Mouse (Mus musculus): Measurements from ENCODE around the gene Tbrg4. TPM values are rescaled to one million over a fixed set of nuclear protein-coding genes. Genes with fewer than 3 reads are reported as not detected.

Tbrg4 gene
- polyA plus RNA-seq, 1 experiment from 2014 or later = 45.6 TPM

GRCm38 (mm10) chr11:6596205-6596604 is 29.7 kb downstream of the Tbrg4 start:
- WGBS = 95% methylated on average over 6 of the region's 6 CpGs

DNA sequence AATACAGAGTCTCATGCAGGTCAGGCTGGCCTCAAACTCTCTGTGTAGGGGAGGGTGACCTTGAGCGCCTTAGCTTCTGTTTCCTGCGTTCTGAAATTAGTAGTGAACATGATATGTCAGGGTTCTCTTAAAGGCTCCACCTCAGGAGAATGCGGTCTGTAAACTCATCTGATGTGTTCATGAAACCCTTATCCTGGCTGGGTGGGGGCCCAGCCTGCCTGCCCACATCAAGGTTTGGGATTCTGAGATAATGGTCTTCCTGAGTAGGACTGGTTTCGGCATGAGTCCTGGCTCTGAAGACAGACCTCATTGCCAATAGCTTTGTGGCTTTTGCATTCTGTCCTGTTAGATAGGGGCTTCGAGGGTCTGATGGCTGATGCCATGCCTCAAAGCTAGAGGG is 30.5 kb downstream of the Tbrg4 start:
- H3K4me2 ChIP-seq (replicated peaks; ENCODE audit: low read depth, low read length) = no peak overlapping the region
- H3K36me3 ChIP-seq (ENCODE audit: insufficient read depth, low read length) = peaks cover 60% of the 10 kb centered on the region
- H3K4me1 ChIP-seq (ENCODE audit: insufficient read depth, low read length) = 0 out of 2 replicates have a peak, but pooled peaks cover 5% of the 10 kb centered on the region
- no peak overlapping the region for H3K27ac ChIP-seq (ENCODE audit: low read length)
- WGBS = 82% methylated on average over 5 of the region's 5 CpGs
- no peaks in the 10 kb centered on the region for H3K27me3 ChIP-seq (ENCODE audit: insufficient read depth, low read length)
- no peak for ATAC-seq (ENCODE audit: low FRiP score, low TSS enrichment)
- no peak overlapping the region for H3K9ac ChIP-seq (replicated peaks; ENCODE audit: low read length)
- H3K9me3 ChIP-seq (ENCODE audit: low read length) = no peaks in the 10 kb centered on the region
- no peak overlapping the region for H3K4me3 ChIP-seq (ENCODE audit: low read length)

More at GRCm38 (mm10) chr11:6596205-6596604, 29.7 kb downstream of the Tbrg4 start:
- Histone ChIP-seq H3K9me3 (ENCODE audit: low read length) (no peaks in the 10 kb centered on the region), H3K4me1 (ENCODE audit: insufficient read depth, low read length) (0 out of 2 replicates have a peak, but pooled peaks cover 5% of the 10 kb centered on the region), H3K4me3 (ENCODE audit: low read length) (no peak overlapping the region), H3K27me3 (ENCODE audit: insufficient read depth, low read length) (no peaks in the 10 kb centered on the region), H3K36me3 (ENCODE audit: insufficient read depth, low read length) (peaks cover 52% of the 10 kb centered on the region), H3K27ac (ENCODE audit: low read length) (no peak overlapping the region), H3K9ac (replicated peaks; ENCODE audit: low read length) (no peak overlapping the region), H3K4me2 (replicated peaks; ENCODE audit: low read depth, low read length) (no peak overlapping the region)
- no peak for ATAC-seq (ENCODE audit: low FRiP score, low TSS enrichment)

GRCm38 (mm10) chr11:6594845-6595244 is 31.0 kb downstream of the Tbrg4 start:
- no peaks in the 10 kb centered on the region for H3K27me3 ChIP-seq (ENCODE audit: insufficient read depth, low read length)
- WGBS = 78% methylated on average over 6 of the region's 6 CpGs
- no peak overlapping the region for H3K27ac ChIP-seq (ENCODE audit: low read length)
- H3K4me3 ChIP-seq (ENCODE audit: low read length) = no peak overlapping the region
- H3K9me3 ChIP-seq (ENCODE audit: low read length) = no peaks in the 10 kb centered on the region
- H3K9ac ChIP-seq (replicated peaks; ENCODE audit: low read length) = no peak overlapping the region
- H3K4me2 ChIP-seq (replicated peaks; ENCODE audit: low read depth, low read length) = no peak overlapping the region
- peaks cover 64% of the 10 kb centered on the region for H3K36me3 ChIP-seq (ENCODE audit: insufficient read depth, low read length)
- H3K4me1 ChIP-seq (ENCODE audit: insufficient read depth, low read length) = 0 out of 2 replicates have a peak, but pooled peaks cover 5% of the 10 kb centered on the region
- ATAC-seq (ENCODE audit: low FRiP score, low TSS enrichment) = no peak

DNA sequence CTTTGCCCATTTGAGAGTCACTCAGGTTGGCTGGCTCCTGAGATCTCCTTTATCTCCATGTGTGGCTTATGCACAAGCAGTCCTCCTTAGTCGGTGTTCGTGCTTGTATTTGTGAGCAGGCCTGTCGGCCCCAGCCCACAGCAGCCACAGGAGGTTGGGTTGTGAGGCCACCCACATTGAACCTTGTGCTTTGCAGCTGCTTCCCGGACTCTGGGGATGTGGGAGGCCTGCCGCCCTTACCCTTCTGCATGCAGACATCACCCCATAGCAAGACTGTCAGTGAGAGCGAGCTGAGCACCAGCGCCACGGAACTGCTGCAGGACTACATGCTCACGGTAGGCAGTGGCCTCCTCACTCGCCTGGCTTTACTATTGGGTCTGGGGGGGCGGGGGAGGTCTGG is 32.5 kb downstream of the Tbrg4 start:
- no peak for ATAC-seq (ENCODE audit: low FRiP score, low TSS enrichment)

DNA sequence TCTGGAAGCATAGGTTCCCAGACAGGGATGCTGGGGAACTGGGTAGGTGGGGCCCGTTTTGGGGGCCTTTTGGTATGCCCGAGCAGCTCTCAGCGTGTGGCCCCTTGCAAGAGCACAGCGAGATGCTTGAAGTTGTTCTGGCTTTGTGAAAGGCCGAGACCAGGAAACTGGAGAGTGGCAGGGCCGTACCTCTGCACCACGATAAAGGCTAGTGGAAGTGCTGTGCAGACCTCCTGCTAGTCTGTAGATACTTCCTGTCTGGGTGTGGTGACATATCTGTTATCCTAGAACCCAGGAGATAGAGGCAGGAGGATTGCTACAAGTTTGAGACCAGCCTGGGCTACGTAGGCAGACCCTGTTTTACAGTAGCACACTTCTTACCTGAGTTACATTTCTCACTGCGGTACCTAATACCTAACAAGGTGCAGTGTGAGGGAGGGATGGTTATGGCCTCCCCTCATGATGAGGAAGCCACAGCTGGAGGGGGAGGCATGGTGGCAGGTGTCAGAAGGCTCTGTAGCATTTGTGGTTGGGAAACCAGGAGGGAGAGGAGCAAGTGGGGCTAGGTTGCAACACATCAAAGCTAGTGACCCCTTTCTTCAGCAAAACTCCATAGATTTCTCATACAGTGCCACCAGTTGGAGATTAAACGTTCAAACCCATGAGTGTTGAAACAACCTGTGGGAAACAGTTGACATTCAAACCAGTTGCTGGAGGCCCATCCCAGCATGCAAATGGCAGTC is 34.8 kb downstream of the Tbrg4 start:
- H3K9me3 ChIP-seq (ENCODE audit: low read length) = no peaks in the 10 kb centered on the region
- H3K27me3 ChIP-seq (ENCODE audit: insufficient read depth, low read length) = no peaks in the 10 kb centered on the region
- no peak overlapping the region for H3K4me3 ChIP-seq (ENCODE audit: low read length)
- peaks cover 69% of the 10 kb centered on the region for H3K36me3 ChIP-seq (ENCODE audit: insufficient read depth, low read length)
- no peak for ATAC-seq (ENCODE audit: low FRiP score, low TSS enrichment)
- no peak overlapping the region for H3K27ac ChIP-seq (ENCODE audit: low read length)
- no peaks in the 10 kb centered on the region for H3K4me1 ChIP-seq (ENCODE audit: insufficient read depth, low read length)
- H3K9ac ChIP-seq (replicated peaks; ENCODE audit: low read length) = no peak overlapping the region
- H3K4me2 ChIP-seq (replicated peaks; ENCODE audit: low read depth, low read length) = no peak overlapping the region
- 88% methylated on average over 10 of the region's 10 CpGs for WGBS

More for the DNA sequence above, 32.5 kb downstream of the Tbrg4 start:
- no peaks in the 10 kb centered on the region for H3K9me3 ChIP-seq (ENCODE audit: low read length)
- no peak overlapping the region for H3K27ac ChIP-seq (ENCODE audit: low read length)
- no peak overlapping the region for H3K4me2 ChIP-seq (replicated peaks; ENCODE audit: low read depth, low read length)
- no peak overlapping the region for H3K9ac ChIP-seq (replicated peaks; ENCODE audit: low read length)
- no peaks in the 10 kb centered on the region for H3K27me3 ChIP-seq (ENCODE audit: insufficient read depth, low read length)
- no peak overlapping the region for H3K4me3 ChIP-seq (ENCODE audit: low read length)
- peaks cover 74% of the 10 kb centered on the region for H3K36me3 ChIP-seq (ENCODE audit: insufficient read depth, low read length)
- 80% methylated on average over 11 of the region's 11 CpGs for WGBS
- H3K4me1 ChIP-seq (ENCODE audit: insufficient read depth, low read length) = no peaks in the 10 kb centered on the region

DNA sequence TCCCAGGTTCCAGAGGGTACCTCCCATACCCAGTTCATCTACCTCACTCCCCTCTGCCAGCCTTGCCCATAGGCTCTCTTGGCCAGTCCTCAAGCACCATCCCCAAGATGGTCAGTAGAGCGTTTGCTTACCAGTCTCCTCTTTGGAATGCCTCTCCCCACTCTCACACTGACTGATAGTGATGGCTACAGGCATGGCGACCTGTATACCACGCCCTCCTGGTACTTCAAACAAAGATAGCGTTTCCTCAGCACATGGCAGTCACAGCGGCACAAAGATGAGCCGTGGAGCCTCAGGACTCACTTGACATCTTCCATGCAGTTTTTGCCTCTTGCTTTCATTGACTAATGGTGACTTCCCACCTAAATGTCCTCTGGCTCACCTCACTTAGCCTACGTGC is 36.0 kb downstream of the Tbrg4 start:
- no peak overlapping the region for H3K4me2 ChIP-seq (replicated peaks; ENCODE audit: low read depth, low read length)
- H3K27me3 ChIP-seq (ENCODE audit: insufficient read depth, low read length) = no peaks in the 10 kb centered on the region
- H3K4me3 ChIP-seq (ENCODE audit: low read length) = no peak overlapping the region
- H3K36me3 ChIP-seq (ENCODE audit: insufficient read depth, low read length) = peaks cover 65% of the 10 kb centered on the region
- no peak for ATAC-seq (ENCODE audit: low FRiP score, low TSS enrichment)
- no peak overlapping the region for H3K27ac ChIP-seq (ENCODE audit: low read length)
- H3K4me1 ChIP-seq (ENCODE audit: insufficient read depth, low read length) = no peaks in the 10 kb centered on the region
- H3K9ac ChIP-seq (replicated peaks; ENCODE audit: low read length) = no peak overlapping the region
- WGBS = 91% methylated on average over 7 of the region's 7 CpGs
- no peaks in the 10 kb centered on the region for H3K9me3 ChIP-seq (ENCODE audit: low read length)

- no peaks in the 10 kb centered on the region for H3K27me3 ChIP-seq (ENCODE audit: insufficient read depth, low read length)
- ATAC-seq (ENCODE audit: low FRiP score, low TSS enrichment) = no peak
- WGBS = 94% methylated on average over 7 of the region's 7 CpGs
- H3K36me3 ChIP-seq (ENCODE audit: insufficient read depth, low read length) = peaks cover 51% of the 10 kb centered on the region
- H3K9ac ChIP-seq (replicated peaks; ENCODE audit: low read length) = no peak overlapping the region
- no peaks in the 10 kb centered on the region for H3K4me1 ChIP-seq (ENCODE audit: insufficient read depth, low read length)
- no peak overlapping the region for H3K4me3 ChIP-seq (ENCODE audit: low read length)
- no peak overlapping the region for H3K4me2 ChIP-seq (replicated peaks; ENCODE audit: low read depth, low read length)
- H3K9me3 ChIP-seq (ENCODE audit: low read length) = no peaks in the 10 kb centered on the region
- H3K27ac ChIP-seq (ENCODE audit: low read length) = no peak overlapping the region
These were observed 37.6 kb downstream of the Tbrg4 start for GRCm38 (mm10) chr11:6588295-6588694.

DNA sequence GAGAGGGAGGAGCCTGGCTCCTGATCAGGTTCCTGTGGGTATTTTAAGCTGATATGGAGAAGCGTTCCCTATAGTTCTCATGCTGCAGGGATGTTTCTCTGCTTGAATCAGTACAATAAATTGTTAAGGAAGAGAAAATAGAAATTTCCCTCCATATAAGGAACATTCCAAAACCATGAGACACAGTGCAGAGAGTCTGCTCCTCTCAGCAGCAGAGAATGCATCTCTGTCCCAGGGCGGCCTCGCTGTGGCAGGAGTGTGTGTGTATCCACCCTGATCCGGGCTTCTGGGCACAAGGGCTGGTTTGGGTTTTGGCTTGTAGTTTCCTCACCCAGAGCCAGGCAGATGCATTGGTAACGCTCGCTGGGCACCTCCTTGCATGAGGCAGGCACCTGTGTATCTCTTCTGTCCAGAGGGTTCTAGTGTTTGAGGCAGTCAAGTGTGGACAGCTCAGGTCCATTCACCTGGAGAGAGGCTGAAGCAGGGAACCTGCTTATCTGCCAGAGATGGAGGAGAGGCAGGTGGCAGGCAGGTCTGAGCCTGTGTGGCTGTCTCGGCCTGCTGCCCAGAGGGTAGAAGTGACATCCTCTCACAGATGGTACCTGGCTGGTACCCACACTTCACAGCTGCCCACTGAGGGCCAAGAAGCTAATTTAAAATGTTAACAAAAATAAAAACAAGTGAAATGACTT is 38.5 kb downstream of the Tbrg4 start:
- WGBS = 91% methylated on average over 7 of the region's 7 CpGs
- Histone ChIP-seq H3K36me3 (ENCODE audit: insufficient read depth, low read length) (peaks cover 42% of the 10 kb centered on the region), H3K27me3 (ENCODE audit: insufficient read depth, low read length) (no peaks in the 10 kb centered on the region), H3K4me2 (replicated peaks; ENCODE audit: low read depth, low read length) (no peak overlapping the region), H3K4me1 (ENCODE audit: insufficient read depth, low read length) (no peaks in the 10 kb centered on the region), H3K9me3 (ENCODE audit: low read length) (no peaks in the 10 kb centered on the region), H3K4me3 (ENCODE audit: low read length) (no peak overlapping the region), H3K9ac (replicated peaks; ENCODE audit: low read length) (no peak overlapping the region), H3K27ac (ENCODE audit: low read length) (no peak overlapping the region)
- ATAC-seq (ENCODE audit: low FRiP score, low TSS enrichment) = no peak

- H3K27ac ChIP-seq (ENCODE audit: low read length) = no peak overlapping the region
- H3K9ac ChIP-seq (replicated peaks; ENCODE audit: low read length) = no peak overlapping the region
- H3K27me3 ChIP-seq (ENCODE audit: insufficient read depth, low read length) = no peaks in the 10 kb centered on the region
- no peaks in the 10 kb centered on the region for H3K9me3 ChIP-seq (ENCODE audit: low read length)
- H3K4me2 ChIP-seq (replicated peaks; ENCODE audit: low read depth, low read length) = no peak overlapping the region
- no peak for ATAC-seq (ENCODE audit: low FRiP score, low TSS enrichment)
- no peaks in the 10 kb centered on the region for H3K4me1 ChIP-seq (ENCODE audit: insufficient read depth, low read length)
- peaks cover 35% of the 10 kb centered on the region for H3K36me3 ChIP-seq (ENCODE audit: insufficient read depth, low read length)
- 81% methylated on average over 3 of the region's 3 CpGs for WGBS
- no peak overlapping the region for H3K4me3 ChIP-seq (ENCODE audit: low read length)
These were observed 39.2 kb downstream of the Tbrg4 start for GRCm38 (mm10) chr11:6586660-6587059.

DNA sequence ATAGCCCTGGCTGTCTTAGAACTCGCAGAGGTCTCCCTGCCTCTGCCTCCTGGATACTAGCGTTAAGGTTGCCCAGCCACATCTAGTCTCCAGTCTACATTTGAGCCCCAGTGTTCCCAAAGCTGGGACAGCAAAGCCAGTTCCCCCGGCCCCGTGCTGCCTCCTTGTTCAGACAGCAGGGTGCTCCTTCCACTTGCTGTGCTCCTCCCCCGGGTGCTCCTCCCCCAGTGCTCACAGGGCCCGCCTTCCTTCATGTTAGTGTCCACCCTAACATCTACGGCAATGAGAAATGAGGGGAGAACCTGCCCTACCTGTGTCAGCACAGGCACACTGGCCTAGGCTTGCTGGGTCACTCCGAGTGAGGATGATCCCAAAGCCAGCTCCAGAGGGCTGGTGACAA is 40.1 kb downstream of the Tbrg4 start:
- Histone ChIP-seq H3K36me3 (ENCODE audit: insufficient read depth, low read length) (peaks cover 32% of the 10 kb centered on the region), H3K9ac (replicated peaks; ENCODE audit: low read length) (no peak overlapping the region), H3K27me3 (ENCODE audit: insufficient read depth, low read length) (no peaks in the 10 kb centered on the region), H3K27ac (ENCODE audit: low read length) (no peak overlapping the region), H3K9me3 (ENCODE audit: low read length) (no peaks in the 10 kb centered on the region), H3K4me1 (ENCODE audit: insufficient read depth, low read length) (no peaks in the 10 kb centered on the region), H3K4me2 (replicated peaks; ENCODE audit: low read depth, low read length) (no peak overlapping the region), H3K4me3 (ENCODE audit: low read length) (no peak overlapping the region)
- 93% methylated on average over 8 of the region's 8 CpGs for WGBS
- no peak for ATAC-seq (ENCODE audit: low FRiP score, low TSS enrichment)
